In the genomic region with DNA sequence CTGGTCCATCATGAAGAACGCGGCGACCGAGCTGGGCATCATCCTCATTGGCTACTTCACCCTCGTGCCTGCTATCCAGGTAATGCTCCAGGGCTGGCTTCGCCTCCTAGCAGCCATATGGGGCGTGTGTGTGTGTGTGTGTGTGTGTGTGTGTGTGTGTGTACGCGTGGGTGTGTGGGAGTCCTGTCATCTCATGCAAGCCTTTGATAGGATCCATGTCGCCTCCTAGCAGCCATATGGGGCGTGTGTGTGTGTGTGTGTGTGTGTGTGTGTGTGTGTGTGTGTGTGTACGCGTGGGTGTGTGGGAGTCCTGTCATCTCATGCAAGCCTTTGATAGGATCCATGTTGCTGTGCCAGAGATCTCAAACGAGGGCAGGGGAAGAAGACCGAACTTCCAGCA, we compare ENCODE assay signal across 8 mouse cellular contexts. TPM values are rescaled to one million over a fixed set of nuclear protein-coding genes. Genes with fewer than 3 reads are reported as not detected.
"Had no signal": no experiment of that assay in that cellular context is flagged by ENCODE, and none has a peak within 500 bp of the region (broad histone marks: within the 10 kb centered on the region; RNA-seq: fewer than 3 reads in every experiment).

No protein-coding gene starts in this region.

RNA-seq across cellular contexts. Expression of gene Ngp, which starts 41.9 kb away (rescaled TPM):
- total RNA-seq: heart, postnatal 25 days; layer of hippocampus, adult 18-20 months; layer of hippocampus, postnatal 14 days; layer of hippocampus, postnatal 36 days had no signal
- polyA plus RNA-seq: heart, embryonic 10.5 days; hindbrain, embryonic 10.5 days; kidney, embryonic 14.5 days; large intestine, adult 2 months had no signal
